Mouse (Mus musculus) midbrain, embryonic 15.5 days (tissue): Measurements from ENCODE around the gene Bend6. TPM values are rescaled to one million over a fixed set of nuclear protein-coding genes. Genes with fewer than 3 reads are reported as not detected.
A peak's percentile ranks its signal among the peaks of the same experiment; 100 is the strongest.

ENCODE experiments used
- ATAC-seq: fragments of 200-750 bp; cut with Nextera tagmentation; replicated peaks from 2 replicates; pipeline ENCODE4 v1.8.0; 2017; ENCODE audit warnings: moderate TSS enrichment
- H3K27ac ChIP-seq: fragments of 300-500 bp; sonication (generic); 2 replicates; pipeline ENCODE4 v1.5.1; 2015; ENCODE audit warnings: mild to moderate bottlenecking, inconsistent platforms
- H3K27me3 ChIP-seq: fragments of 300-500 bp; sonication (generic); replicated peaks from 2 replicates; pipeline ENCODE4 v1.6.1; 2015; ENCODE audit warnings: inconsistent platforms
- H3K36me3 ChIP-seq: fragments of 300-500 bp; sonication (generic); replicated peaks from 2 replicates; pipeline ENCODE4 v1.6.1; 2015; ENCODE audit warnings: inconsistent platforms
- H3K4me1 ChIP-seq: fragments of 300-500 bp; sonication (generic); 2 replicates; pipeline ENCODE4 v1.6.1; 2015; ENCODE audit warnings: inconsistent platforms
- H3K4me2 ChIP-seq: fragments of 300-500 bp; sonication (generic); 2 replicates; pipeline ENCODE4 v1.6.1; 2015; ENCODE audit warnings: inconsistent platforms, mild to moderate bottlenecking, moderate library complexity
- H3K4me3 ChIP-seq: fragments of 300-500 bp; sonication (generic); 2 replicates; pipeline ENCODE4 v1.5.1; 2015; ENCODE audit warnings: mild to moderate bottlenecking, inconsistent platforms
- H3K9ac ChIP-seq: fragments of 300-500 bp; sonication (generic); 2 replicates; pipeline ENCODE4 v1.6.1; 2015; ENCODE audit warnings: mild to moderate bottlenecking, inconsistent platforms
- H3K9me3 ChIP-seq: fragments of 300-500 bp; sonication (generic); 2 replicates; pipeline ENCODE4 v1.6.1; 2016; ENCODE audit warnings: inconsistent platforms
- WGBS: fragments of 180-500 bp; shearing (Covaris S2); methylation state at CpG from one replicate; pipeline ENCODE4 v1.1.7; 2015; ENCODE audit warnings: mixed read lengths; 5-methylcytosine and 5-hydroxymethylcytosine counted together
- polyA plus RNA-seq: library from polyadenylated mRNA; unstranded; fragments of >200 nt; fragmentation: Nextera tagmentation; extraction: Ambion mirVana; gene quantifications from 2 replicates; pipeline ENCODE4 v1.2.1, GENCODE M21; 2015

Gene Bend6
- polyA plus RNA-seq = 45.6 and 48.4 TPM in 2 replicates

DNA sequence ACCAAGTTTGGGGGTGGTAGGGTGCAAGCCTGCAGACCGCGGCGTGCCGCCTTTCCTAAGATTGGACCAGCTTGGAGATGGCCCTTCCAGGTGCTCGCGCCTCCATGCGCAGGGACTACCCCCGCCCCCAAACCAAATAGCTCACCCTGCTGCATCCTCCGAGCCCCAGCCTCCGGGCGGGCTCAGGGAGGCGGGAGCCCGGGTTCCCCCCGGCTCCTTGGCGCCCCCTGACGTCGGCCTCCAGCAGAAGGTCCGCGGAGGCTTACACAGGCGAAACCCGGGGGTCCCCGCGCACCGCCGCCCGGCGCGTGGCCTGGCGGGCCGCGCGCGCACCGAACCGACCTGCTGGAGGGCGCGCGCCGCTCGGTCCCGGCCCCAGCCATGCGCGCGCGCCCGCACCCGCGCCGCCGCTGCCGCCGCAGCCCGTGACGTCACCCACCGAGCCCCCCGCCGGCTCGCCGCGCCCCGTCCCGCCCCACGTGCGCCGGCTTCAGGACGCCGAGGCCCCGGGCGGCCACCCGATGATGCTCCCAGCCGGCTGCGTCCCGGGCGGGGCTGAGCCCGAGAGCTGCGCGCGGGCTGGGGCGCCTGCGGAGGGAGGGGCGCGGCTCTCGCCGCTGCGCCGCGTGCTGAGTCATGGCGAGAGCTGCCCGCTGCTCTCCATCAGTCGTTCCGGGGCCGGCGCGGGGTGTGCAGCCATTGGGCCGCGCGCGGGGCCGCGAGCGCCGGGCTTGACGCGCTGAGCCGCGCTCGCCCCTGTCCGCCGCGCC lies at the start of gene Bend6:
Gene Bend6 (minus strand): TSS at position 396 of the 770 bp plus-strand sequence.
- H3K36me3 ChIP-seq = no peaks in the 10 kb centered on the region
- peak within 1 kb of the TSS; percentile 95 for H3K27ac ChIP-seq
- peak within 1 kb of the TSS; percentile 81 for H3K4me2 ChIP-seq
- H3K27me3 ChIP-seq = no peaks in the 10 kb centered on the region; the same call in 1 of the 2 replicates
- H3K4me1 ChIP-seq = peaks cover 32% of the 10 kb centered on the region
- H3K4me3 ChIP-seq = peak within 1 kb of the TSS; percentile 81
- ATAC-seq = peak; percentile 90
- no peaks in the 10 kb centered on the region for H3K9me3 ChIP-seq
- under 1% methylated on average over 100 of the region's 110 CpGs for WGBS
- peak within 1 kb of the TSS; percentile 64 for H3K9ac ChIP-seq

DNA sequence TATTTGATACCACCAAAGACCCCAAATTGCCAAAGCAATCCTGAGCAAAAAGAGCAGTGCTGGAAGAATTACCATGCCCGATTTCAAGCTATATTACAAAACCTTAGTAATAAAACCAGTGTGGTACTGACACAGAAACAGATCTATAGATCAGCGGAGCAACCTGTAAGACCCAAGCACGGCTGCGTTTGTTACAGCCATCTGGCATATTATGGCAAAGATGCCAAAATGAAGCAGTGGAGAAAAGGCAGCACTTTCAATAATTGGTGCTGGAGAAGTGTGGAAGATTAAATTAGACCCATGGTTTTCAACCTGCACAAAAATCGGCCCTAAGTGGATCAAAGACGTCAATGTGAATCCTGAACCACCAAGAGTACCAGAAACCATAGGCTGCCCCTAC lies 48.0 kb upstream of the Bend6 start:
- WGBS = 97% methylated on average over 6 of the region's 6 CpGs
- Histone ChIP-seq H3K9ac (no peak overlapping the region), H3K4me2 (no peak overlapping the region), H3K27me3 (no peaks in the 10 kb centered on the region), H3K4me1 (no peaks in the 10 kb centered on the region), H3K9me3 (no peaks in the 10 kb centered on the region), H3K4me3 (no peak overlapping the region), H3K27ac (no peak overlapping the region), H3K36me3 (no peaks in the 10 kb centered on the region)
- no peak for ATAC-seq

GRCm38 (mm10) chr1:33948511-33948910 lies 40.9 kb upstream of the Bend6 start:
- WGBS = 83% methylated on average over 5 of the region's 5 CpGs
- no peak overlapping the region for H3K4me2 ChIP-seq
- H3K9me3 ChIP-seq = no peaks in the 10 kb centered on the region
- no peaks in the 10 kb centered on the region for H3K4me1 ChIP-seq
- no peaks in the 10 kb centered on the region for H3K36me3 ChIP-seq
- no peak for ATAC-seq
- no peak overlapping the region for H3K9ac ChIP-seq
- H3K27ac ChIP-seq = no peak overlapping the region
- H3K27me3 ChIP-seq = no peaks in the 10 kb centered on the region
- H3K4me3 ChIP-seq = no peak overlapping the region

DNA sequence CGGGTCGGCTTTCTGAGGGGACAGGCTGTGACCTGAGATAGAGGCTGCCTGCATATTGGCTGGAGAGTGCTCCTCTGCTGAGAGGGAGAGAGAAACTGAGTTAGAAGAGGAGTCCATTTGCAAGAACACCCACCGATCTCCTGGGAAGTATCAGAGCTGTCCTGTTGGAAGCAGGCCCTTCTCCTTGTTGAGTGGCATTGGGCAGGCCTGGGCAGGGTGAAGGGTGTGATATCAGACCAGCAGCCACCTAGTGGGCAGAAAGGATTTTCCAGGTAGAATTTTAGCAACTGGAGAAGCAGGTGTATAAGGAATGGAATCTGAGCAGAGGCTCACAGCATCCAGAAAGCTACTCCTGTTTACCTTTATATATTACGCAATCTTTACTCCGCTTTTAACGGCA lies 40.2 kb upstream of the Bend6 start:
- Histone ChIP-seq H3K4me1 (no peaks in the 10 kb centered on the region), H3K9me3 (no peaks in the 10 kb centered on the region), H3K27ac (no peak overlapping the region), H3K27me3 (no peaks in the 10 kb centered on the region), H3K9ac (no peak overlapping the region), H3K36me3 (no peaks in the 10 kb centered on the region), H3K4me2 (no peak overlapping the region), H3K4me3 (no peak overlapping the region)
- 88% methylated on average over 6 of the region's 6 CpGs for WGBS
- no peak for ATAC-seq

GRCm38 (mm10) chr1:33946601-33947395 lies 39.2 kb upstream of the Bend6 start:
- 76% methylated on average over 12 of the region's 12 CpGs for WGBS
- no peaks in the 10 kb centered on the region for H3K4me1 ChIP-seq
- H3K27ac ChIP-seq = 0 out of 2 replicates have a peak overlapping the region, but pooled peaks have one; percentile 20
- no peak overlapping the region for H3K9ac ChIP-seq
- no peak overlapping the region for H3K4me2 ChIP-seq
- no peaks in the 10 kb centered on the region for H3K9me3 ChIP-seq
- no peaks in the 10 kb centered on the region for H3K27me3 ChIP-seq
- ATAC-seq = peak; percentile 62; the same call in 1 of the 2 replicates
- H3K36me3 ChIP-seq = no peaks in the 10 kb centered on the region
- no peak overlapping the region for H3K4me3 ChIP-seq

DNA sequence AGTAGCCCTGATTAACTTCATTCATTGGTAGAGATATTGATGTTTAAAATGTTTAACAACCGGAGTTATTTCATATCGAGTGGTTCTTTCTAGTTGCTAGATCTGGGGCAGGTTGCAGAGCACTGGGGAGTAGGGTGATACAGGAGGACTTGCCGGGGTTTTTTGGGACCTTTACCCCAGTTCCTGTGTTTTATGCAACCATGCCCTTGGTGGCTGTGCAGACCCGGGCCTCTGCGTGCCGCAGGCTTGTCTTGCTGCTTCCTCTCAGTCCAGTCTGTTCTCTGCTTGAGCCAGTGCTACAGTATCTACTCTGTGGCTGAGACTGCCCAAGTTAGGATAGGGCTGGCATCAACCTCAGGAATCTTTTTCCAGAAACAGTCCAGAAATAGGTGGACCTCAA lies 38.1 kb upstream of the Bend6 start:
- 93% methylated on average over 6 of the region's 6 CpGs for WGBS

GRCm38 (mm10) chr1:33944977-33945750 lies 37.5 kb upstream of the Bend6 start:
- Histone ChIP-seq H3K4me3 (no peak overlapping the region), H3K27ac (no peak overlapping the region), H3K9ac (no peak overlapping the region), H3K4me2 (no peak overlapping the region), H3K9me3 (no peaks in the 10 kb centered on the region), H3K27me3 (no peaks in the 10 kb centered on the region), H3K36me3 (no peaks in the 10 kb centered on the region), H3K4me1 (no peaks in the 10 kb centered on the region)
- WGBS = 71% methylated on average over 17 of the region's 17 CpGs
- ATAC-seq = peak; percentile 40; the same call in 1 of the 2 replicates

More for the DNA sequence above, 38.1 kb upstream of the Bend6 start:
- no peaks in the 10 kb centered on the region for H3K36me3 ChIP-seq
- no peaks in the 10 kb centered on the region for H3K27me3 ChIP-seq
- H3K9me3 ChIP-seq = no peaks in the 10 kb centered on the region
- no peak for ATAC-seq
- no peak overlapping the region for H3K4me2 ChIP-seq
- no peak overlapping the region for H3K9ac ChIP-seq
- no peak overlapping the region for H3K27ac ChIP-seq
- H3K4me1 ChIP-seq = no peaks in the 10 kb centered on the region
- no peak overlapping the region for H3K4me3 ChIP-seq

GRCm38 (mm10) chr1:33943943-33944342 lies 36.3 kb upstream of the Bend6 start:
- Histone ChIP-seq H3K27me3 (no peaks in the 10 kb centered on the region), H3K9ac (no peak overlapping the region), H3K4me2 (no peak overlapping the region), H3K9me3 (no peaks in the 10 kb centered on the region), H3K4me1 (no peaks in the 10 kb centered on the region), H3K27ac (no peak overlapping the region), H3K36me3 (no peaks in the 10 kb centered on the region), H3K4me3 (no peak overlapping the region)
- 66% methylated on average over 2 of the region's 2 CpGs for WGBS
- ATAC-seq = no peak

DNA sequence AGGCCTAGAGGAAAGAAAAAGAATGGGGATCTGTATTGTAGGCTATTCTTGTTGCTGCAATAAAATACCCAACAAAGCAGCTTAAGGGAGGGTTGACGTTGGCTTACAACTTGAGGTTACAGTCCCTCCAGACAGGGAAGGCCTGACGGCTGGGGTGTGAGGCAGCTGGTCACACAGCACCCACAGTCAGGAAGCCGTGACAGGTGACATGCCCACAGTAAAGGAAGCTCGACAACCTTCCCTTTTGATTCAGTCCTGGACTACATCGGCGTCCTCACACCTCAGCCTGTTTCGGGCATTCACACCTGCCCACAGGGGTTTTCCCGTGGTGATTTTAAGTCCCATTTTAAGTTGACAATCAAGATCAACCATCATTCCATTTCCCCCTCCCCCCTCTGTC lies 35.0 kb upstream of the Bend6 start:
- Histone ChIP-seq H3K9me3 (no peaks in the 10 kb centered on the region), H3K4me1 (no peaks in the 10 kb centered on the region), H3K36me3 (no peaks in the 10 kb centered on the region), H3K9ac (no peak overlapping the region), H3K27me3 (no peaks in the 10 kb centered on the region), H3K4me2 (no peak overlapping the region), H3K4me3 (no peak overlapping the region), H3K27ac (no peak overlapping the region)
- ATAC-seq = no peak
- 88% methylated on average over 8 of the region's 8 CpGs for WGBS

- no peaks in the 10 kb centered on the region for H3K27me3 ChIP-seq
- no peak overlapping the region for H3K4me2 ChIP-seq
- no peaks in the 10 kb centered on the region for H3K4me1 ChIP-seq
- no peak overlapping the region for H3K27ac ChIP-seq
- H3K9ac ChIP-seq = no peak overlapping the region
- no peaks in the 10 kb centered on the region for H3K9me3 ChIP-seq
- no peak overlapping the region for H3K4me3 ChIP-seq
- no peaks in the 10 kb centered on the region for H3K36me3 ChIP-seq
- no peak for ATAC-seq
- 82% methylated on average over 11 of the region's 11 CpGs for WGBS
Observed at GRCm38 (mm10) chr1:33940364-33940928, 32.8 kb upstream of the Bend6 start.

- Histone ChIP-seq H3K36me3 (no peaks in the 10 kb centered on the region), H3K4me2 (no peak overlapping the region), H3K4me3 (no peak overlapping the region), H3K27me3 (no peaks in the 10 kb centered on the region), H3K27ac (no peak overlapping the region), H3K9ac (no peak overlapping the region), H3K9me3 (no peaks in the 10 kb centered on the region), H3K4me1 (no peaks in the 10 kb centered on the region)
- no peak for ATAC-seq
- WGBS = 86% methylated on average over 5 of the region's 5 CpGs
Observed at GRCm38 (mm10) chr1:33939828-33940227, 32.2 kb upstream of the Bend6 start.

- Histone ChIP-seq H3K4me2 (no peak overlapping the region), H3K4me3 (no peak overlapping the region), H3K4me1 (peaks cover 5% of the 10 kb centered on the region; the same call in 1 of the 2 replicates), H3K9me3 (no peaks in the 10 kb centered on the region), H3K9ac (no peak overlapping the region), H3K27ac (no peak overlapping the region), H3K27me3 (no peaks in the 10 kb centered on the region), H3K36me3 (no peaks in the 10 kb centered on the region)
- WGBS = 82% methylated on average over 3 of the region's 3 CpGs
- no peak for ATAC-seq
Observed at GRCm38 (mm10) chr1:33935946-33936345, 28.3 kb upstream of the Bend6 start.
